Mouse (Mus musculus): ENCODE data around the gene Efcab11. TPM values are rescaled to one million over a fixed set of nuclear protein-coding genes. Genes with fewer than 3 reads are reported as not detected.
A peak's percentile ranks its signal among the peaks of the same experiment; 100 is the strongest.
"Not testable (repeated sequence)": the region's sequence is repeated elsewhere in the genome, so short reads cannot be mapped to it uniquely, and the experiment has no call there.

Efcab11 gene
- polyA plus RNA-seq, 1 experiment from 2014 or later, result 12.5 TPM

DNA sequence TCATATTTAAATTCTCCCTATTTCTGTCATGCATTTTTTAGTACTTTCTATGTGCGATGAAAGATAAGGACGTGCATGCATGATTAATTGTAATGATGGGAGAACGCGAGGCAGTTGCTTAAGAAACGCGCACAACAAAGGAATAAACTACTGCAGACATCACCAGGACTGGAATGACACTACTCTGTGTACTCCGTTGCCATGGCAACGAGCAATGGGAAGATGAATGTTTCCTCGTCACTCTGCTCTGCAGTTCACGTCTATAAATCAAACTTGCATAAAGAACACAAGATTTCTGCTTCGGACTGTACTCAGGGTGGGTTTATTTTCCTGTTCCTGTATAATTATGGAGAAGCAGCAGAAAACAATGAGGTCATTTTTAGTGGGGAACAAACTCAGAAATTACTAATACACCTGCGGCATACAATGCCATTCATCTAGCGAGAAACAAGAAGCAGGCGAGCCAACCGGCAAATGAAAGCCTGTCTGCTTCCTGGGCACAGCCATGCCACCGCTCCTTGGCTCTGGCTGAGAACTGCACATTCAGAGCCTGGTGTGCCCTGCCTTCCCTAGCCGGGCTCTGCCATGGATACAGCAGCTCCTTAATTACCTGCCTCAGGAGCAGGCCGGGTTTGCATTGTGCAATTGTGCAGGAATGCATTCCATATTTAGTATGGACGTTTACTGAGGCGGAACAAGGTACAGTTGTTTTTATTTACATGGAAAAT is 47.7 kb downstream of the Efcab11 start:
- DNase-seq (ENCODE audit: low spot score), result peak; percentile 97
- Histone ChIP-seq H3K9ac (ENCODE audit: low read length) (peak overlapping the region; percentile 9; the same call in 1 of the 2 replicates), H3K27me3 (replicated peaks; ENCODE audit: control insufficient read depth, insufficient read depth, low read length) (no peaks in the 10 kb centered on the region), H3K9me3 (replicated peaks; ENCODE audit: control insufficient read depth, low read length) (no peaks in the 10 kb centered on the region), H3K4me1 (ENCODE audit: control insufficient read depth, insufficient read depth, low read length) (peaks cover 10% of the 10 kb centered on the region), H3K27ac (ENCODE audit: low read depth, low read length) (no peak overlapping the region), H3K36me3 (ENCODE audit: control insufficient read depth, insufficient read depth, low read length) (no peaks in the 10 kb centered on the region), H3K4me2 (ENCODE audit: low read length) (peak overlapping the region; percentile 37), H3K4me3 (ENCODE audit: low read depth, low read length) (no peak overlapping the region)
- peak; percentile 93 for ATAC-seq
- WGBS, result 30% methylated on average over 20 of the region's 20 CpGs

DNA sequence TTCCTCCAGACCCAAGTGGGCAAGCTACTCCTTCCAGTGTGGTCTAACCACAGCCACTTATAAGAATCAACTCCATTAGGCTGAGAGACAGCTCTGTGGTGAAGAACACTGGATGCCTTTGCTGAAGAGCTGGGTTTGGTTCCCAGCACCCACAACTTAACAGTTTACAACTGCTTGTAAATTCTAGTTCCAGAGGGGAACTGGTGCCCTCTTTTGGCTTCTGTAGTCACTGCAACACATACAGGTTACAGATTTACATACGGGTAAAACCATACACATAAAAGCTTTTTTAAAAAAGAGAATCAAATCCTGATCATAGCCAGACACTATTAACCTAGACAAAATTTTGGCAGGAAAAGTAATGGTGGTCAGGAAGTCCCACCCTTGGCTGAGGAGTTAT is 50.8 kb downstream of the Efcab11 start:
- no peak for ATAC-seq
- whole genome bisulfite sequencing, result 92% methylated on average over 1 of the region's 1 CpGs
- H3K9me3 ChIP-seq (replicated peaks; ENCODE audit: control insufficient read depth, low read length), result no peaks in the 10 kb centered on the region
- no peak overlapping the region for H3K4me3 ChIP-seq (ENCODE audit: low read depth, low read length)
- no peaks in the 10 kb centered on the region for H3K27me3 ChIP-seq (replicated peaks; ENCODE audit: control insufficient read depth, insufficient read depth, low read length)
- H3K4me2 ChIP-seq (ENCODE audit: low read length), result no peak overlapping the region
- H3K4me1 ChIP-seq (ENCODE audit: control insufficient read depth, insufficient read depth, low read length), result peaks cover 10% of the 10 kb centered on the region
- DNase-seq (ENCODE audit: low spot score), result no peak
- H3K36me3 ChIP-seq (ENCODE audit: control insufficient read depth, insufficient read depth, low read length), result no peaks in the 10 kb centered on the region
- no peak overlapping the region for H3K9ac ChIP-seq (ENCODE audit: low read length)
- no peak overlapping the region for H3K27ac ChIP-seq (ENCODE audit: low read depth, low read length)

DNA sequence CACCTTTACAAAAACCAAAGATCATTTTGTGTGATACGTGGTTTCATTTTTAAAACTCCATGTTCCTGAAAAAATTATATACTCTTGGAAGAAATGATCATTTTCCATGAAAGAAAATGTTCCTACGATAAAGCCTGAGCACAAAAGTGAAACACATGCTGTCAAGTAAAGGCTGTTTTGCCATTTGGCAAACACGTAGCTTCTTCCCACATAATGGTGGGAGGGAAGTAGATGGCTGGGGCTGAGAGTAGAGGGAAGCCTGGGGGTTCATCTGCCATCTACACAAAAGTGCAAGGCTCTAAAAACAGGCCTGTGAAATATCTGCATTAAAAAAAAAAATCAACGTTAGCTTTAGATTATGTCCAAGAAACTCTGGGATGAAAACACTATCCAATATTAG is 61.6 kb downstream of the Efcab11 start:
- no peaks in the 10 kb centered on the region for H3K9me3 ChIP-seq (replicated peaks; ENCODE audit: control insufficient read depth, low read length)
- H3K4me1 ChIP-seq (ENCODE audit: control insufficient read depth, insufficient read depth, low read length), result no peaks in the 10 kb centered on the region; the same call in 1 of the 2 replicates
- no peak overlapping the region for H3K27ac ChIP-seq (ENCODE audit: low read depth, low read length)
- no peaks in the 10 kb centered on the region for H3K27me3 ChIP-seq (replicated peaks; ENCODE audit: control insufficient read depth, insufficient read depth, low read length)
- ATAC-seq (no peak), DNase-seq (ENCODE audit: low spot score) (no peak)
- H3K4me2 ChIP-seq (ENCODE audit: low read length), result no peak overlapping the region
- no peak overlapping the region for H3K9ac ChIP-seq (ENCODE audit: low read length)
- H3K36me3 ChIP-seq (ENCODE audit: control insufficient read depth, insufficient read depth, low read length), result no peaks in the 10 kb centered on the region
- no peak overlapping the region for H3K4me3 ChIP-seq (ENCODE audit: low read depth, low read length)
- WGBS, result 81% methylated on average over 4 of the region's 4 CpGs

DNA sequence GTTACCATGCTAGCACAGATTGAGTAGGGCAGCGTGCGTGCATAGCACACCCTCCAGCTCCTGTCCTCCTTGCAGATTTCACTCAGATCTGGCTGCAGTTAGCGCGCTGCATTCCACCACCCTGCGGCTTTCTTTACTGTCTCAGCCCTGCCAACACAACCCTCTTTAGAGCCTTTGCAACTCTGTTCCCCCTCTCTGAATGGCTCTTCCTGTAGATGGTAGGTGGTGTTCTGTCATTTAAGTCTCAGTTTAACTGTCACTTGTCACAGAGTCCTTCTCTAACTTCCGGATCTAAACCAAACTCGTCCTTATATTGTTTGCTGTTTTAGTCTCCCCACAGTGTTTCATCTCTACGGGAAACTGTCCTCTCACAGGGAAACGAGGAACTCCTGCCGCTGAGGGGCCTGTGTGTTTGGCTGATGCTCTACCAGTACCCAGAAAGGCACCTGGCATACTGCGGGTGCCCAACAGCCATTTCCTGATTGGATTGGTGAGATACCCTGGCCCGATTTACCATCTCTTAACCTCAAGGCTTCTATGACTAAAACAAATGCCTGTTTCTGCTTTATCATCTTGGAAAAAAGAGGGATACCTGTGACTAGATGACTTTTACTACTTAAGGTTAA is 62.8 kb downstream of the Efcab11 start:
- no peak for ATAC-seq
- Histone ChIP-seq H3K4me3 (ENCODE audit: low read depth, low read length) (no peak overlapping the region), H3K27me3 (replicated peaks; ENCODE audit: control insufficient read depth, insufficient read depth, low read length) (no peaks in the 10 kb centered on the region), H3K9me3 (replicated peaks; ENCODE audit: control insufficient read depth, low read length) (no peaks in the 10 kb centered on the region), H3K9ac (ENCODE audit: low read length) (no peak overlapping the region), H3K27ac (ENCODE audit: low read depth, low read length) (no peak overlapping the region), H3K4me1 (ENCODE audit: control insufficient read depth, insufficient read depth, low read length) (no peaks in the 10 kb centered on the region; the same call in 1 of the 2 replicates), H3K36me3 (ENCODE audit: control insufficient read depth, insufficient read depth, low read length) (no peaks in the 10 kb centered on the region), H3K4me2 (ENCODE audit: low read length) (no peak overlapping the region)
- DNase-seq (ENCODE audit: low spot score), result no peak
- 85% methylated on average over 12 of the region's 12 CpGs for WGBS

GRCm38 (mm10) chr12:99819186-99819974 is 64.9 kb downstream of the Efcab11 start:
- Histone ChIP-seq H3K9me3 (replicated peaks; ENCODE audit: control insufficient read depth, low read length) (no peaks in the 10 kb centered on the region), H3K4me1 (ENCODE audit: control insufficient read depth, insufficient read depth, low read length) (no peaks in the 10 kb centered on the region; the same call in 1 of the 2 replicates), H3K9ac (ENCODE audit: low read length) (no peak overlapping the region), H3K4me2 (ENCODE audit: low read length) (no peak overlapping the region), H3K36me3 (ENCODE audit: control insufficient read depth, insufficient read depth, low read length) (no peaks in the 10 kb centered on the region), H3K27me3 (replicated peaks; ENCODE audit: control insufficient read depth, insufficient read depth, low read length) (no peaks in the 10 kb centered on the region), H3K27ac (ENCODE audit: low read depth, low read length) (no peak overlapping the region), H3K4me3 (ENCODE audit: low read depth, low read length) (no peak overlapping the region)
- no peak for ATAC-seq
- DNase-seq (ENCODE audit: low spot score), result no peak
- 87% methylated on average over 4 of the region's 4 CpGs for WGBS

DNA sequence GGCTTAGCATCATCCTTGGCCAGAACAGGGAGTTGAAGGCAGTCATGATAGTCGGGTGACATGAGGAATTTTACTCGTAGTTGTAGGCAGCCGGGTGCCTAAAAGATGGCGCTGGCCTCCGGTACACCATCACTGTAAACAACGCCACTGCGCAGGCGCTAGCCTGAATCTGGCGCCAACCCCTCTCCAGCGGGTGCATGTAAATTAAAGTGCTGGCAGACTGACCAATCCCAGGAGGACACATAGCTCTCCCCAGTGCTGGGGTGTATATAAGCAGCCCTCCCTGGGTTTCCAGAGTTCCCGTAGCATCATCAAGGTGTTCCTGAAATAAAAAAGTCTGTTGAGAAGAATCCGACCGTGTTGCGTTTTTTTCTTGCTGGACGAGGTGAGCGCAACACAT is 66.2 kb downstream of the Efcab11 start:
- H3K9ac ChIP-seq (ENCODE audit: low read length); H3K4me3 ChIP-seq (ENCODE audit: low read depth, low read length); H3K4me2 ChIP-seq (ENCODE audit: low read length); H3K27ac ChIP-seq (ENCODE audit: low read depth, low read length); H3K27me3 ChIP-seq (replicated peaks; ENCODE audit: control insufficient read depth, insufficient read depth, low read length); DNase-seq (ENCODE audit: low spot score); H3K9me3 ChIP-seq (replicated peaks; ENCODE audit: control insufficient read depth, low read length); H3K4me1 ChIP-seq (ENCODE audit: control insufficient read depth, insufficient read depth, low read length); ATAC-seq; H3K36me3 ChIP-seq (ENCODE audit: control insufficient read depth, insufficient read depth, low read length): not testable (repeated sequence)
- WGBS, result 93% methylated on average over 16 of the region's 16 CpGs

GRCm38 (mm10) chr12:99815244-99815643 is 69.0 kb downstream of the Efcab11 start:
- ATAC-seq (no peak), DNase-seq (ENCODE audit: low spot score) (no peak)
- WGBS, result 95% methylated on average over 8 of the region's 8 CpGs
- H3K27me3 ChIP-seq (replicated peaks; ENCODE audit: control insufficient read depth, insufficient read depth, low read length), result no peaks in the 10 kb centered on the region
- H3K9me3 ChIP-seq (replicated peaks; ENCODE audit: control insufficient read depth, low read length), result no peaks in the 10 kb centered on the region; the same call in 1 of the 2 replicates
- H3K4me1 ChIP-seq (ENCODE audit: control insufficient read depth, insufficient read depth, low read length), result no peaks in the 10 kb centered on the region
- H3K4me2 ChIP-seq (ENCODE audit: low read length), result no peak overlapping the region
- H3K9ac ChIP-seq (ENCODE audit: low read length), result no peak overlapping the region
- no peaks in the 10 kb centered on the region for H3K36me3 ChIP-seq (ENCODE audit: control insufficient read depth, insufficient read depth, low read length)
- no peak overlapping the region for H3K4me3 ChIP-seq (ENCODE audit: low read depth, low read length)
- H3K27ac ChIP-seq (ENCODE audit: low read depth, low read length), result no peak overlapping the region

- DNase-seq (ENCODE audit: low spot score), result no peak
- Histone ChIP-seq H3K27ac (ENCODE audit: low read depth, low read length) (no peak overlapping the region), H3K4me1 (ENCODE audit: control insufficient read depth, insufficient read depth, low read length) (no peaks in the 10 kb centered on the region), H3K4me2 (ENCODE audit: low read length) (no peak overlapping the region), H3K27me3 (replicated peaks; ENCODE audit: control insufficient read depth, insufficient read depth, low read length) (no peaks in the 10 kb centered on the region), H3K9me3 (replicated peaks; ENCODE audit: control insufficient read depth, low read length) (no peaks in the 10 kb centered on the region; the same call in 1 of the 2 replicates), H3K4me3 (ENCODE audit: low read depth, low read length) (no peak overlapping the region), H3K9ac (ENCODE audit: low read length) (no peak overlapping the region), H3K36me3 (ENCODE audit: control insufficient read depth, insufficient read depth, low read length) (no peaks in the 10 kb centered on the region)
- ATAC-seq, result no peak
- 92% methylated on average over 5 of the region's 5 CpGs for WGBS
Measured at GRCm38 (mm10) chr12:99807891-99808290, 76.3 kb downstream of the Efcab11 start.

Measured in forebrain, embryonic 14.5 days (tissue).